Mouse (Mus musculus) embryonic facial prominence, embryonic 11.5 days (tissue): Measurements from ENCODE around the gene Ibtk. TPM values are rescaled to one million over a fixed set of nuclear protein-coding genes. Genes with fewer than 3 reads are reported as not detected.

Experiments used
- ATAC-seq: fragments of 200-750 bp; cut with Nextera tagmentation; replicated peaks from 2 replicates; pipeline ENCODE4 v1.8.0; 2017; ENCODE audit warnings: low read depth; ENCODE audit not compliant: insufficient number of reproducible peaks, low FRiP score, low TSS enrichment
- DNase-seq: peaks from one replicate; pipeline ENCODE4 v3.0.0-alpha.2; 2015; ENCODE audit warnings: low spot score
- H3K27ac ChIP-seq: fragments of 300-500 bp; sonication (generic); replicated peaks from 2 replicates; pipeline ENCODE4 v1.5.1; 2014; ENCODE audit warnings: mild to moderate bottlenecking, low read depth, low read length, control low read depth
- H3K27me3 ChIP-seq: fragments of 300-500 bp; sonication (generic); 2 replicates; pipeline ENCODE4 v1.6.1; 2014; ENCODE audit warnings: mild to moderate bottlenecking, low read length, moderate library complexity, mixed read lengths; ENCODE audit not compliant: control insufficient read depth, insufficient read depth
- H3K36me3 ChIP-seq: fragments of 300-500 bp; sonication (generic); replicated peaks from 2 replicates; pipeline ENCODE4 v1.6.1; 2014; ENCODE audit warnings: low read depth, mild to moderate bottlenecking, low read length, moderate library complexity, mixed read lengths; ENCODE audit not compliant: control insufficient read depth, insufficient read depth
- H3K4me1 ChIP-seq: fragments of 300-500 bp; sonication (generic); 2 replicates; pipeline ENCODE4 v1.6.1; 2014; ENCODE audit warnings: low read length, mixed read lengths; ENCODE audit not compliant: control insufficient read depth, insufficient read depth
- H3K4me2 ChIP-seq: fragments of 300-500 bp; sonication (generic); 2 replicates; pipeline ENCODE4 v1.6.1; 2014; ENCODE audit warnings: low read depth, mild to moderate bottlenecking, control low read depth, low read length, moderate library complexity
- H3K4me3 ChIP-seq: fragments of 300-500 bp; sonication (generic); 2 replicates; pipeline ENCODE4 v1.5.1; 2014; ENCODE audit warnings: low read depth, low read length, control low read depth
- H3K9ac ChIP-seq: fragments of 300-500 bp; sonication (generic); replicated peaks from 2 replicates; pipeline ENCODE4 v1.6.1; 2014; ENCODE audit warnings: mild to moderate bottlenecking, control low read depth, low read length
- H3K9me3 ChIP-seq: fragments of 300-500 bp; sonication (generic); replicated peaks from 2 replicates; pipeline ENCODE4 v1.6.1; 2016; ENCODE audit warnings: mild to moderate bottlenecking, low read length, inconsistent platforms, mixed read lengths; ENCODE audit not compliant: control insufficient read depth
- WGBS: fragments of 180-500 bp; shearing (Covaris S2); extraction: QIAGEN DNeasy Blood & Tissue Kit; methylation state at CpG from one replicate; pipeline ENCODE4 v1.1.7; 2014; 5-methylcytosine and 5-hydroxymethylcytosine counted together
- polyA plus RNA-seq: library from polyadenylated mRNA; unstranded; fragments of >200 nt; fragmentation: Nextera tagmentation; extraction: Ambion mirVana; gene quantifications from 2 replicates; pipeline ENCODE4 v1.2.1, GENCODE M21; 2014

The Ibtk gene
- polyA plus RNA-seq, 1 experiment from 2014 or later: 43.3 TPM

DNA sequence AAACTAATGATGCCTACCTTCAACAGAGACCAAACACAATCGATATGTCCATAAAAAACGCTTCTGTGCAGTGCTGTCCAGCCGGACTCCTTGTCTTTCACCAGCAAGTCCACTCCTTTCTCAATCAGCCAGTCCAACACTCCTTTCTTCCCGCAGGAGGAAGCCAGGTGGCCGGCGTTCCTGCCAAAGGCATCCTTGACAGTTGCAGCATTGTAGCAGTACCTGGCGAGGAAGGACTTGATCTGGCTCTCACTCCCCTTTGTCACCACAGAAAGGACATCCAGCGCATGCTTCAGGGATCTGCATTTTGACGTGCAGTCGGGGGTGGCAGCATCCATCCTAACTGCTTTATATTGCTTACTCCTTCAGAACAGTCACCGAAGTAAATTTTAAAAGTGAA lies 5.8 kb downstream of the Ibtk start:
- ATAC-seq: no peak
- DNase-seq: no peak
- H3K36me3 ChIP-seq: no peaks in the 10 kb centered on the region

DNA sequence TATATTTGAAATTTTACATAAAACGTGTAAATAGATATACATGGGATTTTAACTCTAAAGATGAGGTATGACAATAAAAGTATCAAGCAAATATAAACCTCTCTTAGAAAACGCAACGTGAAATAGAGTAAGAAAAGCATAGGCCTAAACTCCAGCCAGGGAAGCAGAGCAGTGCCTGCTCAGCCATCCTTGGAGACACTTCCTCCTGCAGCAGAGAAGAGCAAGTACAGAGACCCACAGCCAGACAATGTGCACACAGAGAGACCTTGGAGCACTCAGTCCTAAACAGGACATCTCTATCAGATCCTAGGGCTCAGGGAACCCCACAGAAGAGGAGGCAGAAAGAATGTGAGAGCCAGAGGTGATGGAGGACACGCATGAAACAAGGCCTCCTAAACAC lies 7.0 kb downstream of the Ibtk start:
- no peak overlapping the region for H3K27ac ChIP-seq
- H3K4me2 ChIP-seq: no peak overlapping the region
- WGBS: 86% methylated on average over 4 of the region's 4 CpGs
- no peaks in the 10 kb centered on the region for H3K36me3 ChIP-seq
- H3K4me3 ChIP-seq: no peak overlapping the region
- no peak overlapping the region for H3K9ac ChIP-seq
- no peaks in the 10 kb centered on the region for H3K4me1 ChIP-seq
- no peaks in the 10 kb centered on the region for H3K27me3 ChIP-seq
- no peaks in the 10 kb centered on the region for H3K9me3 ChIP-seq
- ATAC-seq (no peak), DNase-seq (no peak)

More for the DNA sequence above, 5.8 kb downstream of the Ibtk start:
- Histone ChIP-seq H3K27ac (no peak overlapping the region), H3K9ac (no peak overlapping the region), H3K4me1 (no peaks in the 10 kb centered on the region), H3K9me3 (no peaks in the 10 kb centered on the region), H3K27me3 (no peaks in the 10 kb centered on the region), H3K4me2 (no peak overlapping the region), H3K4me3 (no peak overlapping the region)
- WGBS: 87% methylated on average over 11 of the region's 11 CpGs

DNA sequence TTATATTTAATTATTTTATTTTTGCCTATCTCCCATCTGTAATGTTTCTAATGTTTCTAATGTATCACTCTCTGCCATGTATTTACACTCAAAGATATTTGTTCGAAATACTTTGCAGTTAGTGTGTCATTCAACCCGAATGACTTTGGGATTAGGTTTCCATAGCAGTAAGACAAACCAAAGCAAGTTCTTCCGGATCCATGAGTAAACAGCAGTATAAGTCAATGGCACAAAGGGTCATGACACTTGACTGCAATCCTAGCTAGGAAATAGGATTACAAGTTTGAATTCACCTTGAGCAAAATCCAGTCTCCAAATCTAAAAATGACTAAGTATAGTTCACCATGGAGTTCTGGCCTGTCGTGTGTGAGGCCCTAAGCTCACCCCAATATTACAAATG lies 9.9 kb downstream of the Ibtk start:
- Histone ChIP-seq H3K4me3 (no peak overlapping the region), H3K27me3 (no peaks in the 10 kb centered on the region), H3K9me3 (no peaks in the 10 kb centered on the region), H3K36me3 (no peaks in the 10 kb centered on the region; the same call in 1 of the 2 replicates), H3K27ac (no peak overlapping the region), H3K9ac (no peak overlapping the region), H3K4me1 (no peaks in the 10 kb centered on the region), H3K4me2 (no peak overlapping the region)
- WGBS: 83% methylated on average over 4 of the region's 4 CpGs
- no peak for DNase-seq
- no peak for ATAC-seq

DNA sequence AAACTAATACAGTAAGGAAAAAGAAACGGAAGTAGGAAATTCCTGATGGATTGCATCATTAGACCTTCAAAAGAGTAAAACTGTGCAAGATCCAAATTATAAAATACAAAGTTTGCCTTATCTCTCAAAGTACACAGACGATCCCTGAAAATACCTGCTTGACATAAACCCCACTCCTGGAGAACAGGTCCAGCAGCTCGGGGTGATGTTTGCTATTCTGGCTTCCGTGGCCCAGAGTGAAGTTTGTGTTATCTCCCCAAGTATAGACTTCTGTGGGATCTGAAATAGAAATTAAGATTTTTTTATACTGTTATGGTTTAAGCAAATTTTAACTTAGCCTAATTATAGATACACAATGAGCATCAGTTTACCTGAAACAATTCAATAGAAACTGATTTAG lies 14.3 kb downstream of the Ibtk start:
- H3K27ac ChIP-seq: no peak overlapping the region
- 89% methylated on average over 4 of the region's 4 CpGs for WGBS
- no peak overlapping the region for H3K4me2 ChIP-seq
- H3K9me3 ChIP-seq: no peaks in the 10 kb centered on the region
- H3K9ac ChIP-seq: no peak overlapping the region
- no peak overlapping the region for H3K4me3 ChIP-seq
- DNase-seq (no peak), ATAC-seq (no peak)
- H3K27me3 ChIP-seq: no peaks in the 10 kb centered on the region
- no peaks in the 10 kb centered on the region for H3K4me1 ChIP-seq
- no peaks in the 10 kb centered on the region; the same call in 1 of the 2 replicates for H3K36me3 ChIP-seq

DNA sequence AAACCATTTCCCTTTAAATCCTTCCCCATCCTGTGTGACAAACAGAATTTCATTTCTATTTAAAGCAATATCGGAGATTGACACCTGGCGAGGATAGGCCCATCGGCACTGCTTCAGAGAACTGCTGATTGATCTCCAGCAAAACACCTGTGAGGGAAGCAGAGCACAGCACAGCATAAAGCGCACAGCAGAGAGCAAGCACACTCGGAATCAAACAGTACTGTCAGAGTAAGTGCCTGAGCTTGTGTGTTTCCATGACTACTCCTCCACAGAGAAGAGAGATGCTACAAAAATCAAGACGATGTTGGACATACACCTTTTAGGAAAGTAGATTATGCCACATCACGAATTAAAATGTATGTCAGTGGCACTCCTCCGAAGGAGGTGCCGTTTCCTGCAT lies 25.1 kb downstream of the Ibtk start:
- no peak overlapping the region for H3K4me2 ChIP-seq
- H3K36me3 ChIP-seq: peaks cover 16% of the 10 kb centered on the region

DNA sequence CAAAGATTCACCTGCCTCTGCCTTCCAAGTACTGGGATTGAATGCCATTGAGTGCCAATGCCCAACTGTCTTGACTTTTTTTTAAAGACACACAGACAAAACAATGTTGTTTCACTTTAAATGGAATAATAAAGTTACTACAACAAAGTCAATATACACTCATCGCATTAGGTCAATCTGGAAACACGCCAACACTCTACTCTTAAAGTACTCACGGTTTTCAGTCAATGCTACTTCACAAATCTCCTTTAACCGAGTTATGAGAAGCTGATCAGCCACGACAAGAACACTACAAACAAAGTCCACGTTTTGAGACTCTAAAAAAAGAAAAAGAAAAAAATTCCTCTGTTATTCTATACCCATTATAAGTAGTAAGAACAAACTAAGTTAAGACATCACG lies 31.8 kb downstream of the Ibtk start:
- no peak for DNase-seq
- Histone ChIP-seq H3K27me3 (no peaks in the 10 kb centered on the region), H3K36me3 (peaks cover 14% of the 10 kb centered on the region), H3K9me3 (no peaks in the 10 kb centered on the region), H3K27ac (no peak overlapping the region), H3K4me2 (no peak overlapping the region), H3K4me3 (no peak overlapping the region), H3K9ac (no peak overlapping the region), H3K4me1 (no peaks in the 10 kb centered on the region)
- WGBS: 93% methylated on average over 7 of the region's 7 CpGs
- ATAC-seq: no peak

More for the DNA sequence above, 25.1 kb downstream of the Ibtk start:
- Histone ChIP-seq H3K9me3 (no peaks in the 10 kb centered on the region), H3K4me1 (no peaks in the 10 kb centered on the region), H3K9ac (no peak overlapping the region), H3K27ac (no peak overlapping the region), H3K27me3 (no peaks in the 10 kb centered on the region), H3K4me3 (no peak overlapping the region)
- ATAC-seq (no peak), DNase-seq (no peak)
- WGBS: 91% methylated on average over 9 of the region's 9 CpGs

DNA sequence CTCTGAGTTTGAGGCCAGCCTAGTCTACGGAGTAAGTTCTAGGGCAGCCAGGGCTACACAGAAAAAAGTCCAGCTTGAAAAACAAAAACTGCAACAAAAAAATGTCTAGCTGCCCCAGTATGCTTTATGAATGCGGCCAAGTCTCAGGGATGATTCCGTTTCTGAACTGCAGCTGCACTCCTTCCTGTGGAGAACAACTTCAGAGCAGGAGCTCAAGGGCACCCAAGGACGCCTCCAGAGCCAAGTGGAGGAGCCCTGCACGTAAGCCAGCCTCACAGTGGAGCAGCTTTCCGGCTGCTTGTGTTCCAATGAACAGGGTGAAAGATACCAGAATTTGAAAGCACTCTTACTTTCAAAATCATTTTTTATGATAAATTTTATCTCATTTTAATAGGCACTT lies 41.8 kb downstream of the Ibtk start:
- Histone ChIP-seq H3K9ac (no peak overlapping the region), H3K4me1 (no peaks in the 10 kb centered on the region), H3K27me3 (no peaks in the 10 kb centered on the region), H3K27ac (no peak overlapping the region), H3K9me3 (no peaks in the 10 kb centered on the region), H3K4me3 (no peak overlapping the region), H3K4me2 (no peak overlapping the region), H3K36me3 (peaks cover 4% of the 10 kb centered on the region)
- ATAC-seq (no peak), DNase-seq (no peak)
- 95% methylated on average over 6 of the region's 6 CpGs for WGBS

DNA sequence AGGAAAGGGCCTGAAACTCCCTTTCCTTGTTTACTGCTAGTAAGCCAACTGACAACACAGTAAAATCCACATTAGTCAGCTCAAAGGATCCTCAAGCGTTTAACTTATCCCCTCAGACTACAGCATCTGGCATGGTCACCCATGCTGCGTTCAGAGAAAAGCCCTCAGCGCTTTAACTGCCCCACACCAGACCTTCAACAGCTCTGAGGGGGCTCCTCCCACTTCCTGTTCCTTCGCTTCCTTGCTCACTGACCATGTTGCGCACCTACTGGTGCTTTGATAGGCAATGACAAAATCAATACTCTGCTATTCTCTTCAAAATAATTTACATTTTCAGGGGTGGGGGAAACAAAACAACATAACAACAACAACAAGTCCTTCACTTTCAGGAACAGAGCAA lies 47.2 kb downstream of the Ibtk start:
- Histone ChIP-seq H3K9me3 (no peaks in the 10 kb centered on the region), H3K4me3 (no peak overlapping the region), H3K27ac (no peak overlapping the region), H3K4me1 (no peaks in the 10 kb centered on the region), H3K27me3 (no peaks in the 10 kb centered on the region), H3K9ac (no peak overlapping the region), H3K4me2 (no peak overlapping the region), H3K36me3 (peaks cover 4% of the 10 kb centered on the region)
- no peak for ATAC-seq
- DNase-seq: no peak
- WGBS: 87% methylated on average over 5 of the region's 5 CpGs
